Mouse (Mus musculus) liver, adult 2 months (tissue): ENCODE data around the gene Rasa3.

Experiments
- CTCF ChIP-seq: fragments of 200-500 bp; IDR thresholded peaks from 2 replicates; pipeline ENCODE4 v1.5.1; 2011; ENCODE audit warnings: low read depth, low read length, control low read depth
- POLR2A ChIP-seq: fragments of 200-500 bp; IDR thresholded peaks from 2 replicates; pipeline ENCODE4 v1.6.1; 2011; ENCODE audit warnings: low read length, control low read depth; ENCODE audit not compliant: insufficient read depth; ENCODE audit errors: extremely low read depth

DNA sequence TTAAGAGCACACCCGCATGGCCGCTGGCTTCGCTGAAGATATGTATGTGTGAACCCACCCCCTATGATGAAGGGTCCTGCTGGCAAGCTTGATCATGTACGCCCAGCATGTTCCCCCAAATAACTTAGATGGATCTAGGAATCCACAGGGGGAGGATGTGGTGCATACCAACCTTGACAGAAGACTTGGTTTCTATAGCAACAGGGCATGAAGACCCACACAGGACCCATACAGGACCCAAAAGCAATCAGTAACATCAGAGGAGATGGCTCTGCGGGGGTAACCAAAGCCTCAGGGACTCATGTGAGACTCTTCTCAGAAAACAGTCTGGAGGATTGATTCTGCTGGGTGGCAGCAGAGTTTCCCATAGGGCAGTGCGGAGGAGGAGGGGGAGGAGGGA lies 86.2 kb downstream of the Rasa3 start:
- TF ChIP-seq POLR2A, result no peak
- no peak for TF ChIP-seq CTCF
